11 mouse cellular contexts compared by ENCODE assay signal in genomic region chr17:66190577-66190976, GRCm38 (mm10).
"Had no signal": no experiment of that assay in that cellular context is flagged by ENCODE, and none has a peak within 500 bp of the region (broad histone marks: within the 10 kb centered on the region; RNA-seq: fewer than 3 reads in every experiment).

No protein-coding gene starts in this region.

- DNase-seq: gastrocnemius, postnatal 14 days; heart, adult 18-20 months; heart, postnatal 10 days; heart, postnatal 4 days; kidney, adult 18-20 months; kidney, adult 8-10 months; kidney, postnatal 10 days; kidney, postnatal 25 days; kidney, postnatal 4 days; liver; liver, embryonic 13.5 days had no signal
